8 mouse cellular contexts compared by ENCODE assay signal in genomic region chr3:135307411-135308259, GRCm38 (mm10). TPM values are rescaled to one million over a fixed set of nuclear protein-coding genes. Genes with fewer than 3 reads are reported as not detected.
A peak's percentile ranks its signal among the peaks of the same experiment; 100 is the strongest.
DNase-seq lines count a peak whose midpoint lies in the region; ATAC-seq lines count a peak whose summit lies in the region.

Gene Slc9b2 (plus strand): TSS chr3:135307700.

- DNase-seq in heart, embryonic 10.5 days (ENCODE audit: low spot score): peak; percentile 86
- no peak for DNase-seq in heart, postnatal 36 days
- DNase-seq in MN1 (ENCODE audit: low spot score): peak; percentile 49
- DNase-seq in forebrain, embryonic 11.5 days (ENCODE audit: low spot score): peak; percentile 75
- no peak for DNase-seq in frontal cortex, adult 2 months (ENCODE audit: extremely low spot score in 1 of 2, low spot score in 1 of 2)

- H3K36me3 ChIP-seq in heart, embryonic 10.5 days: no peaks in the 10 kb centered on the region
- H3K36me3 ChIP-seq in forebrain, embryonic 11.5 days (ENCODE audit: control insufficient read depth, insufficient read depth, low read length): no peaks in the 10 kb centered on the region
- no peaks in the 10 kb centered on the region for H3K36me3 ChIP-seq in intestine, embryonic 16.5 days (ENCODE audit: control insufficient read depth, insufficient read depth, low read length)
- H3K36me3 ChIP-seq in lung, embryonic 15.5 days: no peaks in the 10 kb centered on the region

- peak; percentile 77 for ATAC-seq in forebrain, embryonic 11.5 days (replicated peaks; ENCODE audit: low FRiP score)
- peak; percentile 95 for ATAC-seq in intestine, embryonic 16.5 days
- peak; percentile 95 for ATAC-seq in lung, embryonic 15.5 days (ENCODE audit: borderline replicate concordance, extremely low read depth, low FRiP score, low TSS enrichment)
- peak; percentile 78; the same call in 1 of the 2 replicates for ATAC-seq in neutrophil, adult 5-6 weeks (ENCODE audit: extremely low read depth, insufficient number of reproducible peaks, low FRiP score, poor library complexity, severe bottlenecking)

- H3K4me1 ChIP-seq in heart, embryonic 10.5 days: peaks cover 16% of the 10 kb centered on the region
- peaks cover 16% of the 10 kb centered on the region for H3K4me1 ChIP-seq in forebrain, embryonic 11.5 days (replicated peaks; ENCODE audit: control insufficient read depth, insufficient read depth, low read length)
- no peaks in the 10 kb centered on the region; the same call in 1 of the 2 replicates for H3K4me1 ChIP-seq in intestine, embryonic 16.5 days (ENCODE audit: control insufficient read depth, insufficient read depth, low read length)
- 0 out of 2 replicates have a peak, but pooled peaks cover 5% of the 10 kb centered on the region for H3K4me1 ChIP-seq in lung, embryonic 15.5 days

- no peaks in the 10 kb centered on the region for H3K9me3 ChIP-seq in heart, embryonic 10.5 days
- H3K9me3 ChIP-seq in forebrain, embryonic 11.5 days (ENCODE audit: control insufficient read depth, low read length): no peaks in the 10 kb centered on the region
- H3K9me3 ChIP-seq in intestine, embryonic 16.5 days (ENCODE audit: control insufficient read depth, low read length): no peaks in the 10 kb centered on the region
- no peaks in the 10 kb centered on the region for H3K9me3 ChIP-seq in lung, embryonic 15.5 days

- H3K27me3 ChIP-seq in heart, embryonic 10.5 days (ENCODE audit: insufficient read depth, poor library complexity, severe bottlenecking): peaks cover 5% of the 10 kb centered on the region; the same call in 1 of the 2 replicates
- no peaks in the 10 kb centered on the region for H3K27me3 ChIP-seq in forebrain, embryonic 11.5 days (ENCODE audit: control insufficient read depth, insufficient read depth, low read length)
- H3K27me3 ChIP-seq in intestine, embryonic 16.5 days (replicated peaks; ENCODE audit: control insufficient read depth, insufficient read depth, low read length): no peaks in the 10 kb centered on the region
- no peaks in the 10 kb centered on the region; the same call in 1 of the 2 replicates for H3K27me3 ChIP-seq in lung, embryonic 15.5 days

- intact Hi-C loops in heart, postnatal 36 days (cut with DNase I): loop anchor here (5.0 kb wide), 1 partner anchor 90 kb away; no protein-coding TSS in a partner anchor

- H3K9ac ChIP-seq in forebrain, embryonic 11.5 days (ENCODE audit: low read length): peak within 1 kb of the TSS; percentile 41
- H3K9ac ChIP-seq in intestine, embryonic 16.5 days (ENCODE audit: low read depth, low read length): 0 out of 2 replicates have a peak within 1 kb of the TSS, but pooled peaks have one; percentile 43
- peak within 1 kb of the TSS; percentile 31; the same call in 1 of the 2 replicates for H3K9ac ChIP-seq in lung, embryonic 15.5 days

- H3K27ac ChIP-seq in heart, embryonic 10.5 days: peak within 1 kb of the TSS; percentile 74
- no peak within 1 kb of the TSS for H3K27ac ChIP-seq in forebrain, embryonic 11.5 days (ENCODE audit: low read depth, low read length)
- H3K27ac ChIP-seq in intestine, embryonic 16.5 days (ENCODE audit: low read length): no peak within 1 kb of the TSS
- no peak within 1 kb of the TSS for H3K27ac ChIP-seq in lung, embryonic 15.5 days

- peak within 1 kb of the TSS; percentile 49 for H3K4me2 ChIP-seq in forebrain, embryonic 11.5 days (ENCODE audit: low read depth, low read length, severe bottlenecking)
- H3K4me2 ChIP-seq in intestine, embryonic 16.5 days (ENCODE audit: low read depth, low read length): peak within 1 kb of the TSS; percentile 82
- H3K4me2 ChIP-seq in lung, embryonic 15.5 days: peak within 1 kb of the TSS; percentile 83

- H3K4me3 ChIP-seq in heart, embryonic 10.5 days: peak within 1 kb of the TSS; percentile 58
- peak within 1 kb of the TSS; percentile 23 for H3K4me3 ChIP-seq in forebrain, embryonic 11.5 days (ENCODE audit: low read depth, low read length)
- peak within 1 kb of the TSS; percentile 41 for H3K4me3 ChIP-seq in intestine, embryonic 16.5 days (ENCODE audit: low read length)
- H3K4me3 ChIP-seq in lung, embryonic 15.5 days: peak within 1 kb of the TSS; percentile 41

- WGBS in heart, embryonic 10.5 days: 7% methylated on average over 27 of the region's 28 CpGs
- 12% methylated on average over 20 of the region's 28 CpGs for WGBS in forebrain, embryonic 11.5 days
- 6% methylated on average over 25 of the region's 28 CpGs for WGBS in intestine, embryonic 16.5 days
- WGBS in lung, embryonic 15.5 days: 6% methylated on average over 27 of the region's 28 CpGs

RNA-seq across cellular contexts. Expression of gene Slc9b2, which starts in this region (rescaled TPM):
- polyA plus RNA-seq in heart, embryonic 10.5 days (2016; fragmentation: Nextera tagmentation; extraction: Ambion mirVana): 1.5 and 2.1 TPM in 2 replicates
- under 1 TPM in 1 of 2 experiments, not detected in 1; 0.33 TPM for total RNA-seq in heart, postnatal 36 days (2021)
- 6.6 and 8.1 TPM in 2 replicates for polyA plus RNA-seq in forebrain, embryonic 11.5 days (2014; fragmentation: Nextera tagmentation; extraction: Ambion mirVana)
- 1.2 and 1.7 TPM in 2 replicates for polyA plus RNA-seq in intestine, embryonic 16.5 days (2015; fragmentation: Nextera tagmentation; extraction: Ambion mirVana)
- polyA plus RNA-seq in lung, embryonic 15.5 days (2015; fragmentation: Nextera tagmentation; extraction: Ambion mirVana): 1.2 and 1.3 TPM in 2 replicates
- total RNA-seq in neutrophil, adult 5-6 weeks (2017): 0.74 and 1.2 TPM in 2 replicates
- 2.5 and 3.6 TPM in 2 replicates for polyA plus RNA-seq in frontal cortex, adult 2 months (2012; rRNA removed)

Comparison
In these comparisons a context has a peak if more than half of its experiments do, and no peak if none do; other contexts are left out.
1. DNase-seq: peak in heart, embryonic 10.5 days (single experiment), MN1 (single experiment) and forebrain, embryonic 11.5 days (single experiment); none in heart, postnatal 36 days (0 of 2) and frontal cortex, adult 2 months (0 of 2).
2. Peak in every context shown above with its lines, with median percentiles within 50 percentile points of each other: H3K4me3 ChIP-seq, ATAC-seq, H3K4me2 ChIP-seq and H3K9ac ChIP-seq.